Mouse (Mus musculus) heart, adult 9 months (tissue): Measurements from ENCODE around the gene Ppm1l.
"Not testable (repeated sequence)": the region's sequence is repeated elsewhere in the genome, so short reads cannot be mapped to it uniquely, and the experiment has no call there.

Experiments
- DNase-seq, 2 experiments: peaks; one replicate each; pipeline ENCODE4 v3.0.0; 2022; ENCODE audit warnings: low spot score in 2 of 2

Gene Ppm1l

GRCm38 (mm10) chr3:69372731-69373130 lies 56.1 kb downstream of the Ppm1l start:
- DNase-seq: no peak

- DNase-seq: no peak
Measured at GRCm38 (mm10) chr3:69373544-69374306, 57.1 kb downstream of the Ppm1l start.

GRCm38 (mm10) chr3:69374538-69374937 lies 57.9 kb downstream of the Ppm1l start:
- DNase-seq: no peak

- no peak for DNase-seq
Measured at GRCm38 (mm10) chr3:69374983-69375382, 58.3 kb downstream of the Ppm1l start.

GRCm38 (mm10) chr3:69381213-69381612 lies 64.6 kb downstream of the Ppm1l start:
- DNase-seq: no peak

GRCm38 (mm10) chr3:69391834-69392233 lies 75.2 kb downstream of the Ppm1l start:
- DNase-seq: not testable (repeated sequence)

- DNase-seq: no peak
Measured at GRCm38 (mm10) chr3:69392298-69392697, 75.6 kb downstream of the Ppm1l start.

- no peak for DNase-seq
Measured at GRCm38 (mm10) chr3:69393079-69393478, 76.4 kb downstream of the Ppm1l start.

- DNase-seq: peak; percentile 12 to 32
Measured at GRCm38 (mm10) chr3:69393991-69394390, 77.3 kb downstream of the Ppm1l start.

GRCm38 (mm10) chr3:69395084-69395483 lies 78.4 kb downstream of the Ppm1l start:
- no peak for DNase-seq

- DNase-seq: no peak
Measured at GRCm38 (mm10) chr3:69397733-69398132, 81.1 kb downstream of the Ppm1l start.

- no peak for DNase-seq
Measured at GRCm38 (mm10) chr3:69399336-69399735, 82.7 kb downstream of the Ppm1l start.

- DNase-seq: no peak
Measured at GRCm38 (mm10) chr3:69403196-69403595, 86.5 kb downstream of the Ppm1l start.

- DNase-seq: no peak
Measured at GRCm38 (mm10) chr3:69406210-69406895, 89.7 kb downstream of the Ppm1l start.

- no peak for DNase-seq
Measured at GRCm38 (mm10) chr3:69408064-69408463, 91.4 kb downstream of the Ppm1l start.

GRCm38 (mm10) chr3:69416112-69416511 lies 99.5 kb downstream of the Ppm1l start:
- DNase-seq: no peak

GRCm38 (mm10) chr3:69422741-69423140 lies 106.1 kb downstream of the Ppm1l start:
- no peak for DNase-seq

- DNase-seq: no peak
Measured at GRCm38 (mm10) chr3:69423371-69423770, 106.7 kb downstream of the Ppm1l start.

GRCm38 (mm10) chr3:69424781-69425180 lies 108.1 kb downstream of the Ppm1l start:
- DNase-seq: not testable (repeated sequence)

GRCm38 (mm10) chr3:69427259-69427658 lies 110.6 kb downstream of the Ppm1l start:
- peak; percentile 6 to 22 for DNase-seq

GRCm38 (mm10) chr3:69428221-69428620 lies 111.6 kb downstream of the Ppm1l start:
- DNase-seq: no peak

GRCm38 (mm10) chr3:69429319-69429718 lies 112.7 kb downstream of the Ppm1l start:
- DNase-seq: no peak

GRCm38 (mm10) chr3:69433580-69433979 lies 116.9 kb downstream of the Ppm1l start:
- DNase-seq: no peak
